Mouse (Mus musculus) embryonic fibroblast, embryonic 13.5 days (primary cell): Measurements from ENCODE around the gene Galnt12. TPM values are rescaled to one million over a fixed set of nuclear protein-coding genes. Genes with fewer than 3 reads are reported as not detected.

ENCODE experiments used
- H3K27ac ChIP-seq: 2 replicates; pipeline ENCODE4 v1.5.1; 2012; ENCODE audit warnings: low read length, control low read depth, inconsistent platforms; ENCODE audit not compliant: insufficient read depth
- H3K4me1 ChIP-seq: 2 replicates; pipeline ENCODE4 v1.6.1; 2011; ENCODE audit warnings: low read length; ENCODE audit not compliant: control insufficient read depth, insufficient read depth
- H3K4me3 ChIP-seq: 2 replicates; pipeline ENCODE4 v1.5.1; 2011; ENCODE audit warnings: mild to moderate bottlenecking, control low read depth, low read length; ENCODE audit not compliant: insufficient read depth
- CTCF ChIP-seq: IDR thresholded peaks from 2 replicates; pipeline ENCODE4 v1.5.1; 2011; ENCODE audit warnings: mild to moderate bottlenecking, control low read depth, low read length, moderate library complexity, borderline replicate concordance; ENCODE audit not compliant: insufficient read depth
- POLR2A ChIP-seq: IDR thresholded peaks from 2 replicates; pipeline ENCODE4 v1.6.1; 2011; ENCODE audit warnings: low read depth, mild to moderate bottlenecking, control low read depth, low read length, moderate library complexity
- polyA plus RNA-seq: library from polyadenylated mRNA; stranded (reverse); fragments of >200 nt; gene quantifications from 2 replicates; pipeline ENCODE4 v1.2.4, GENCODE M21; 2011; ENCODE audit warnings: low read depth; ENCODE audit not compliant: missing spikeins, insufficient read length

Galnt12 gene
- polyA plus RNA-seq, 1 experiment: 2.4 TPM

DNA sequence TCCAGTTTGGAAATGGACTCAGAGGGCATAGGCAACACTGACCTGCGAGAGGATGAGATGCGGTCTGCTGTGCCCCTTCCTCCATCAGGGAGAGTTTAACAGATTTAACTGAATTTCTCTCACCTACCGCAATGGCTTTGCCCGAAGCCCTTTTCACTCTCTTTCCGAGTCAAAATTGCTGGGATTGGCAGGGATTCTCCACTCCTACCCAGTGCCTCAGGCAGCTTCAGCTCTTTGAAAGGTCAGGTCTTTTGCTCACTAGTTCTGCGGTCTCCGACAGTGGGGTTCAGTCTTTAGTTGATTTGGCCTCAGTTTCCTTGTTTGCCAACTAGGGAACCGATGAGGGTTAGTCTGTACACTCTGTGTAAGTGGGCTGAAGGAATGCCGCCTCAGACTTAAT, 1.5 kb downstream of the Galnt12 start:
- TF ChIP-seq CTCF (no peak), POLR2A (no peak)
- Histone ChIP-seq H3K27ac (no peak overlapping the region), H3K4me3 (no peak overlapping the region), H3K4me1 (no peaks in the 10 kb centered on the region)

DNA sequence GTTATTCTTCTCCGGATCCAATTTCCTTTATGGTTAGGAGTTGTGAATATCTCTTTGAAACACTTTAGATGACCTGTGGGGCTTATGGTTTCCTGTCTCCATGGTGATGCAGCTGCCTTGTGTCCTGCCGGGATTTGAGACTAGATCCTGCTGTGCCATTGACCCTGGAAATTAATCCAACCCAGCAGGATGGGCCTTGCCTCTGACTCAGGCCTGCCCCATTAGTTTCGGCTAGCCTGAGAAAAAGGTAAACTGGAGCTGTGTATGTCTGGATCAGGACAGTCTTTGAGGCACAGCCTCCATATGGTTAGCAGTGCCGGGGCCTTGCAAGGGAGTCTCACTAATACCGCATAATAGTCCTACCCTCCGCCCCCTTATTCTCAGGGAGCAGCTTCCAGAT, 1.9 kb downstream of the Galnt12 start:
- TF ChIP-seq CTCF (no peak), POLR2A (no peak)
- Histone ChIP-seq H3K4me3 (no peak overlapping the region), H3K27ac (no peak overlapping the region), H3K4me1 (no peaks in the 10 kb centered on the region)

DNA sequence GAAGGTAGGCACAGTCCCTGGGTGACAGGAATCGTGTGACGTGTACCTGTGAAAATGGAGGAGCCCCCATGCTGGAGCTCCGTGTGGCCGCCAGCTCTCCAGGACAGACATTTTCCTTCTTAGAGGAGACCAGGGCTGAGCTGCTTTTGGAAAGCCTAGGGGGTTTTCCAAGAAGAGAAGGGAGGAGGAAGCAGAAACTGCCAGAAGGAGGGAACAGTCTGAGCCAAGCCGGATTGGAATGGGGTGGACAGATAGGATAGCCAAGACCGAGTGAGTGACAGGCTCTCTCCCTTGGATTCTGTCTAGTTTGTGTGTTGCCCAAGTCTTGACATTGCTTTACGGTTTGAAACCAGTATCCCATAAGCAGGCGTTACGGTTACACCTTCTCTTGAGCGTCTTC, 11.9 kb downstream of the Galnt12 start:
- no peak for TF ChIP-seq POLR2A
- TF ChIP-seq CTCF: no peak
- no peak overlapping the region for H3K27ac ChIP-seq
- no peak overlapping the region for H3K4me3 ChIP-seq
- H3K4me1 ChIP-seq: no peaks in the 10 kb centered on the region

DNA sequence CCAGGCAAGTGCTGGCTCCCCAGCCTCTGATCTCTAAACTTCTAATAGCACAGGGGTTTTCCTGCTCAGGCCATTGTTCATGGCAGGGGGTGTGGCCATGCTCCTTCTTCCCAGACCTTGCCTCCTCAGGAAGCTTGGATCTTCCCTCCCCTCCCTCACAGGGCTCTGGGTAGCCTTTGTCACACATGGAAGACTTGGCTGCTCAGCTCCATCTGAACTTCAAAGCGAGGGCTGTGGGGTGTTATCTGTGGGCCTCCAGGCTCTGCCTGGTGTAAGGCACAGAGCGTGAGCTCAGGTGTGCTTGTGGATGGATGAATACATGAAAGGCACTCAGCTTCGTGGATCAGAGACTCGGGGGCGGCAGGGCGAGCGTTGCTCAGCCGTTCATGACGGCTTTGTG, 20.2 kb downstream of the Galnt12 start:
- TF ChIP-seq CTCF (no peak), POLR2A (no peak)
- no peak overlapping the region for H3K4me3 ChIP-seq
- H3K4me1 ChIP-seq: no peaks in the 10 kb centered on the region
- H3K27ac ChIP-seq: no peak overlapping the region

DNA sequence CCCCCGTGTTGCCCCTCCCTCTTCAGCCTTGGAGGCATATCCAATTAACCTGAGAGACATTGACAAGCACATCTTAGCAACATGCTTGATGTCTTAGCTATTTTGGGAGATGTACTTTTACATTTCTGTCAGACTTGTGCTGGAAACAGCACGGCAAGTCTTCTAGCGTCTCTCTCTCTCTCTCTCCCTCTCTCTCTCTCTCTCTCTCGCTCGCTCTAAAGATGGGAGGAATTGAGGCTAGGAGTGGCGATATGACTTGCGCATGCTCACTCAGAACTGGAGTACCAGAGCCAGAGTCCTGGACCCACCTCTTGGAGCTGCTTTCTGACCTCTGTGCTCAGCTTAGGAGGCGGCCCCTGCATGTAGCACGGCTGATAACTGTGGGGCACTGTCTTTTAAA, 20.9 kb downstream of the Galnt12 start:
- Histone ChIP-seq H3K4me3 (no peak overlapping the region), H3K4me1 (no peaks in the 10 kb centered on the region), H3K27ac (no peak overlapping the region)
- TF ChIP-seq CTCF (no peak), POLR2A (no peak)

DNA sequence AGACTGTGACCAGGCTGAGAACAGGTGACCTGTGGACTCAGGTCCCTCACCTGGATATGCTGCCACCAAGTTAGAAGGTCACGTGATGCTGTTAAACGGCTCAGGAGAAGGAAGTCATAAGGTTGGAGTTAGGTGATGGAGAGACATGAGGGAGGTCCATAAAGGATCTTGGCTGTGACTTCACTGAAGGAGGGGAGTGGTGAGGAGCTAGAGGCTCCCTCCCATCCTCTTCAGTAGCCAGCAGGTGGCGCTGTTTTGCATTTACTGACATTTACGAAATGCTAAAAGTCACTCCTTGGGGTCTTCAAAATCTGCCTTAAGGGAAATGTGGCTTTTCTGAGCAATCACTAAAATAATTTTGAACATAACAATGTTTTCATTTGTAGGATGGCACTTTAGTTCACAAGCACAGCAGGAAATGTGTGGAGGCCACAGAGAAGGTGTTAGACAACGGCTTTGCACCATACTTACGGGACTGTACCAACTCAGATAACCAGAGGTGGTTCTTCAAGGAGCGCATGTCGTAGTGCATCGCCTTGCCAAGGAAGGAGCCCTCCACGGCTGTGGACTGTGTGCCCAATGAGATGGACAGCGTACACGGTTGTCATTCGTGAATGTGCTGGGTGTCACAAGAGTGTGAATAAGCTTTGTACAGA, 30.5 kb downstream of the Galnt12 start:
- H3K27ac ChIP-seq: no peak overlapping the region
- no peak overlapping the region for H3K4me3 ChIP-seq
- no peak for TF ChIP-seq POLR2A
- TF ChIP-seq CTCF: 0 out of 2 replicates have a peak, but pooled peaks have one; percentile 36
- no peaks in the 10 kb centered on the region for H3K4me1 ChIP-seq

DNA sequence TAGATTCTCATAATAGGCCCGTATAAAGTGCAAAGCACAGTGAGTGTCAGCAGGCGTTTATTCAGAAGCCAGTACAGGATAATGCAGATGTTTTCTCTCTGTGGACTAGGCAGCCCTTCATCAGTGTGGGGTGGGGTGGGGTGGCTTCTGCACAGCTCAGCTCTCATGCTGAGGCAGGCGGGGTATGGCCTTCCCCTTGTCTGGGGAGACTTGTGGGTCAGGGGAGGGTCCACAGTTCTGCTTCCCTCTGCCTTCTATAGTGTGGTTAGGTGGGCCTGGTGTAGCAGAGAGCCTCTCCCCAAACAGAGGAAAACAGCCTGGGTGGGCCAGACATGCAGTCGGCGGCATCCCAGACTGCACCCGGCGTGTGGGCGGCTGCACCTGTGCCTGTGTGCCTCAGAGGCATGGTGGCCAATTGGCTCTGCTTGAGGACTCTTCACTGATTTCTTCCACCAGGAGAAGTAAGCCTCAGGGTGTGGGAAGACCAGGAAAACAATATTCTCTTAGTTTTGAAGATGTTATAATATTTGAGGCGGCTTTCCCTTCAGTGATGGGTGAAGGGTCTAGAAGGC, 32.5 kb downstream of the Galnt12 start:
- H3K4me3 ChIP-seq: no peak overlapping the region

DNA sequence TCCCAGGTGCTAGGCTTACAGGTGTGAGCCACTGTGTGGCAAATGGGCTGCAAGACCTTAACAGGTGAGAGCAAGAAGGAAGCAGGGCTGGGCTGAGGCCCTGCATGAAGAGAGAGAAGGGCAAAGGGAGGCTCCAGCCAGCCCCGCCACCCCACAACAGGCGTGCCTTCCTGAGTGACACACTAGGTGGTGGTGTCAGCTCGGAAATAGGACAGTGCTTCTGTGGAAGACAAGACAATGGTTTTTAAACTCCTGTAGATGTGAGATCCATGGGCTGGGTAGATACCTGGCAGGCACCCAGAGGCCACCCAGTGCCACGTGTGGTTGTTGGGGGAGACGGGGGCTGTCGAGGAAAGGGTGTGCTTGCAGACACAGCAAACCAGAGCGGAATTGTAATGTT, 36.8 kb downstream of the Galnt12 start:
- TF ChIP-seq POLR2A (no peak), CTCF (peak; percentile 27; the same call in 1 of the 2 replicates)
- Histone ChIP-seq H3K4me3 (no peak overlapping the region), H3K4me1 (no peaks in the 10 kb centered on the region), H3K27ac (no peak overlapping the region)

More for the DNA sequence above, 32.5 kb downstream of the Galnt12 start:
- H3K4me1 ChIP-seq: no peaks in the 10 kb centered on the region
- TF ChIP-seq POLR2A: no peak
- no peak for TF ChIP-seq CTCF
- no peak overlapping the region for H3K27ac ChIP-seq

DNA sequence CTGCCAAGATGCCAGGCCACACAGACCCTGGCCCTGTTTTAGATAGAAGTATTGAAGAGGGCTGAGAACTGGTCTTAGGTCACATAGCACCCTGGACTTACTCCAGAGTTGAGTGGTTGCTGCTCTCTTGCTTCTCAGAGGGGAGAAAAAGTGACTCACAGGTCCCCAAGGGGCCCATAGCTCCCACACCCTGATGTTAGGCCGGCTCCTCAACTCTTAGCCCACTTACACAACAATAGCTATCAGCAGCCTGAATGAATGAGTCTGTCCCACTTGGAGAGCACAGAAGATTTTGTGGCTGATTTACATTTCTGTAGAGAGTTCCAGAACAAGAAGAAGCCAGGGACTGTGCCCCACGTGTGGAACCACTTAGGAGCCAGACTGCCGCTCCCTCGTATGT, 37.9 kb downstream of the Galnt12 start:
- Histone ChIP-seq H3K4me3 (no peak overlapping the region), H3K4me1 (no peaks in the 10 kb centered on the region), H3K27ac (peak overlapping the region; percentile 30)
- no peak for TF ChIP-seq CTCF
- no peak for TF ChIP-seq POLR2A
